Mouse (Mus musculus): Measurements from ENCODE around the gene Tm4sf19. TPM values are rescaled to one million over a fixed set of nuclear protein-coding genes. Genes with fewer than 3 reads are reported as not detected.
A peak's percentile ranks its signal among the peaks of the same experiment; 100 is the strongest.

Gene Tm4sf19
- polyA plus RNA-seq (2012; ENCODE audit: insufficient read depth, low replicate concordance) = 0.83 TPM in 1 of 2 replicates, not detected in the other

GRCm38 (mm10) chr16:32400267-32400666 is at the start of gene Tm4sf19:
Gene Tm4sf19, plus strand, starts transcription at chr16:32400506.
- Histone ChIP-seq H3K4me3 (replicated peaks) (peak within 1 kb of the TSS; percentile 74), H3K27me3 (replicated peaks) (no peaks in the 10 kb centered on the region), H3K9me3 (no peaks in the 10 kb centered on the region), H3K4me1 (peaks cover 57% of the 10 kb centered on the region), H3K36me3 (replicated peaks; ENCODE audit: low read length) (peaks cover 7% of the 10 kb centered on the region)
- TF ChIP-seq GATA1 (IDR thresholded peaks at IDR 0.05; ENCODE audit: borderline replicate concordance, low read length) (no peak), FLI1 (IDR thresholded peaks at IDR 0.05; ENCODE audit: low read length) (no peak)

- no peak for TF ChIP-seq FLI1 (IDR thresholded peaks at IDR 0.05; ENCODE audit: low read length)
- TF ChIP-seq GATA1 (IDR thresholded peaks at IDR 0.05; ENCODE audit: borderline replicate concordance, low read length) = no peak
- no peaks in the 10 kb centered on the region for H3K9me3 ChIP-seq
- H3K4me1 ChIP-seq = peaks cover 16% of the 10 kb centered on the region
- peaks cover 43% of the 10 kb centered on the region for H3K36me3 ChIP-seq (replicated peaks; ENCODE audit: low read length)
- H3K4me3 ChIP-seq (replicated peaks) = peak overlapping the region; percentile 30
- H3K27me3 ChIP-seq (replicated peaks) = no peaks in the 10 kb centered on the region
Measured at GRCm38 (mm10) chr16:32350776-32351175, 49.5 kb upstream of the Tm4sf19 start.

DNA sequence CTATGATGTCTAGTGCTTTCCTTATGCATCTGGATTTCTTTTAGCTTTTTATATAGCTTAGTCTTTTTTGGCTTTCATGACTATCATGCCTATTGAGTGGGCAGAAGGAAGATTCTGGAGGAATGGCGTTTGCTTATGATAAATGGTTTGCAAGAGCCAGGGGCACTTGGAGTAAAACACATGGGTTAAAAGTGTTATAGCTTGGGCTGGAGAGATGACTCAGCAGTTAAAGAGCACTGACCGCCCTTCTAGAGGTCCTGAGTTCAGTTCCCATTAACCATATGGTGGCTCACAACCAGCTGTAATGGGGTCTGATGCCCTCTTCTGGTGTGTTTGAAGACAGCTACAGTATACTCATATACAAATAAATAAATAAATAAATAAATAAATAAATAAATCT is 36.8 kb upstream of the Tm4sf19 start:
- Histone ChIP-seq H3K9me3 (no peaks in the 10 kb centered on the region), H3K36me3 (replicated peaks; ENCODE audit: low read length) (peaks cover 62% of the 10 kb centered on the region), H3K4me1 (no peaks in the 10 kb centered on the region; the same call in 1 of the 2 replicates), H3K27me3 (replicated peaks) (no peaks in the 10 kb centered on the region), H3K4me3 (replicated peaks) (no peak overlapping the region)
- no peak for TF ChIP-seq FLI1 (IDR thresholded peaks at IDR 0.05; ENCODE audit: low read length)
- TF ChIP-seq GATA1 (IDR thresholded peaks at IDR 0.05; ENCODE audit: borderline replicate concordance, low read length) = no peak

DNA sequence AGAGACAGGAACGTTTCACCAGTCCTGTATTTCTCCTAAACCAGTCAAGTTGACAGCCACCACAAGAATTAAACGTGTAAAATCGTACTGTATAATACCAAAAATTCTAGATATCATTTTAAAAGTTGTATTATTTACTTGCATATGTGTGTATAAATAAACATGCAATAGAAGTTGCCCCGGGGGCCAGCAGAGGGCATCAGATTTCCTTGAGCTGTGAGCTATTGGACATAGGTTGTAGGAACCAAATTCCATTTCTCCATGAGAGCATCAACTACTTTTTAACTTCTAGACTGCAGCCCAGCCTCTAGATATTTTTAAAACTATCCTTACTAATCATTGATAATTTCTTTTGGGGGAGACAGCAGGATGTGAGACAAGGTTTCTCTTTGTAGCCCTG is 29.0 kb upstream of the Tm4sf19 start:
- no peak overlapping the region for H3K4me3 ChIP-seq (replicated peaks)
- peaks cover 9% of the 10 kb centered on the region for H3K4me1 ChIP-seq
- peaks cover 70% of the 10 kb centered on the region for H3K36me3 ChIP-seq (replicated peaks; ENCODE audit: low read length)
- no peak for TF ChIP-seq GATA1 (IDR thresholded peaks at IDR 0.05; ENCODE audit: borderline replicate concordance, low read length)
- TF ChIP-seq FLI1 (IDR thresholded peaks at IDR 0.05; ENCODE audit: low read length) = no peak
- no peaks in the 10 kb centered on the region for H3K9me3 ChIP-seq
- no peaks in the 10 kb centered on the region for H3K27me3 ChIP-seq (replicated peaks)

DNA sequence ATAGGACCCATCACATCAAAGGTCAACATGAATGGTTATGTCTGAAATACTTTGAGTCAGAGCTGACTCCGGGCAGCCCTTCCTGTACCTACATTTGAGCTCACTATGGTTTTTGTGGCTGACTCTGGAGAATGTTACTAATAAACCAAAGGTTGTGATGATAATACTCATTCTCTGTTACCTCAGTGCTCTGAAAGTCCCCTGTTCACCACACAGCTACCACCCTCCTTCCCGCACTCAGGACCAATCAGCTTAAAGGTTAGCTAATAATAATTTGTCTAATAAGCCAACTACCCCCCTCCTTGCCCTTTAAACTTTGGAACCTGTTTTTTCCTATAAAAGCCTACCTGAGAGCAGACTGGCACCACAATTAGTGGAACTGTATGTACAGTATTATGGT is 20.7 kb upstream of the Tm4sf19 start:
- Histone ChIP-seq H3K36me3 (replicated peaks; ENCODE audit: low read length) (peaks cover 91% of the 10 kb centered on the region), H3K27me3 (replicated peaks) (no peaks in the 10 kb centered on the region), H3K4me3 (replicated peaks) (no peak overlapping the region), H3K9me3 (no peaks in the 10 kb centered on the region), H3K4me1 (peaks cover 12% of the 10 kb centered on the region; the same call in 1 of the 2 replicates)
- TF ChIP-seq GATA1 (IDR thresholded peaks at IDR 0.05; ENCODE audit: borderline replicate concordance, low read length) = no peak
- TF ChIP-seq FLI1 (IDR thresholded peaks at IDR 0.05; ENCODE audit: low read length) = no peak

DNA sequence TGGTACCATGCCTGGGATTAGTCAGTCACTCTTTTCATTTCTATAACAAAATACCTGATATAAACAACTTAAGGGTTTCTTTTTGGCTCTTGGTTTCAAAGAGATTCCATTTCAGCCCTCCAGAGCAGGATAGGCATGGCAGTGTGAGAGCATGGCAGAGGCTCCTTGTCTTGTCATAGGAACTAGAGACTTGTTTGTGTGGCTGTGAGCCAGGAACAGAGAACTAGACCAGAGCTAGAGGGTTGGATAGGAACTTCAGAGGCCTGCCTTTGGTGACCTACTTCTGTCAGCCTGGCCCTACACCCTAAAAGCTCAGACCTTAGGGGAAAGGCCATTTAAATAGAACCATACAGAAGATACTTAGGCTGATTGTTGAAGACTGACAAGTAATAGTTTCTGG is 17.4 kb upstream of the Tm4sf19 start:
- H3K36me3 ChIP-seq (replicated peaks; ENCODE audit: low read length) = peaks cover 91% of the 10 kb centered on the region
- TF ChIP-seq GATA1 (IDR thresholded peaks at IDR 0.05; ENCODE audit: borderline replicate concordance, low read length) (no peak), FLI1 (IDR thresholded peaks at IDR 0.05; ENCODE audit: low read length) (no peak)

GRCm38 (mm10) chr16:32384885-32385284 is 15.4 kb upstream of the Tm4sf19 start:
- Histone ChIP-seq H3K9me3 (no peaks in the 10 kb centered on the region), H3K27me3 (replicated peaks) (no peaks in the 10 kb centered on the region), H3K4me1 (peaks cover 4% of the 10 kb centered on the region; the same call in 1 of the 2 replicates), H3K4me3 (replicated peaks) (no peak overlapping the region), H3K36me3 (replicated peaks; ENCODE audit: low read length) (peaks cover 85% of the 10 kb centered on the region)
- TF ChIP-seq GATA1 (IDR thresholded peaks at IDR 0.05; ENCODE audit: borderline replicate concordance, low read length) (no peak), FLI1 (IDR thresholded peaks at IDR 0.05; ENCODE audit: low read length) (no peak)

More for the DNA sequence above, 17.4 kb upstream of the Tm4sf19 start:
- Histone ChIP-seq H3K9me3 (no peaks in the 10 kb centered on the region), H3K27me3 (replicated peaks) (no peaks in the 10 kb centered on the region), H3K4me3 (replicated peaks) (no peak overlapping the region), H3K4me1 (peaks cover 16% of the 10 kb centered on the region; the same call in 1 of the 2 replicates)

DNA sequence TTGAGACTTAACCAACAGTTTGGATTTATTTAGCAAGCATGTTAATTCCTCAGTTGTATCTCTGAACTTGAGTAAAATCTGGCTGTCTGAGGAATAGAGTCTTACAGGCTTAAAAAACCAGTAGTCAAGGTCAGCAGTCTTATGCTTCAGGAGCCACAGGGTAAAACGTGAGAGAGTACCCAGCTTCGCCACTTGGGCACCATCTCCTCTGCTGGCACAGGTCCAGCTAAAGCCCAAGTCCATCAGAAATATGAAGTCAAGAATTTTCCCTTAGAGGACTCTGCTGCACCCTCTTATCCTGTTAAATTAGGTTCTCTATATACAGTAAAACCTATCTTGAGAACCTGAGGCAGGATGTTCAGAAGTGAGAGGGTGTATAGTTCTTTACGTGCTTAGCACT is 13.5 kb upstream of the Tm4sf19 start:
- H3K4me1 ChIP-seq = peaks cover 12% of the 10 kb centered on the region

DNA sequence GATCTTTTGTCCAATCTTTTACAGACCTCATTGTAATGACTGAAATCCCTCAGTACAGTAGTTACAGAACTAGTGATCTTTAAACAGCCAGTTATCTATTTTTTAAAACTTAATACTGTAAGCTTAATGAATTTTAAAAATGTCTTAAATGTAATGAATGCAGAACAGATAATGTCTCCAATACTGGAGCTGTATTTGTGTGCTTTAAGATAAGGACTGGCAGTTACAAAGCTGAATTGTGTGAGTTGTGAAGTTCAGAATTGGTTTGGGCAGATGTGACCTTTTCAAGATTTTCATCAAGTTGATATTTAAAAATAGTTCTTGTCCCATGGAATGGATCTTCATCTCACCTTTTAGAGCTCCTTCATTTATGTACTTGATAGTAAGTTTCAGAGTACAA is 11.3 kb upstream of the Tm4sf19 start:
- no peaks in the 10 kb centered on the region for H3K27me3 ChIP-seq (replicated peaks)
- TF ChIP-seq FLI1 (IDR thresholded peaks at IDR 0.05; ENCODE audit: low read length) (no peak), GATA1 (IDR thresholded peaks at IDR 0.05; ENCODE audit: borderline replicate concordance, low read length) (no peak)
- no peaks in the 10 kb centered on the region for H3K9me3 ChIP-seq
- H3K4me3 ChIP-seq (replicated peaks) = no peak overlapping the region
- peaks cover 12% of the 10 kb centered on the region for H3K4me1 ChIP-seq
- H3K36me3 ChIP-seq (replicated peaks; ENCODE audit: low read length) = peaks cover 75% of the 10 kb centered on the region

More for the DNA sequence above, 13.5 kb upstream of the Tm4sf19 start:
- TF ChIP-seq FLI1 (IDR thresholded peaks at IDR 0.05; ENCODE audit: low read length) (no peak), GATA1 (IDR thresholded peaks at IDR 0.05; ENCODE audit: borderline replicate concordance, low read length) (no peak)
- H3K27me3 ChIP-seq (replicated peaks) = no peaks in the 10 kb centered on the region
- H3K9me3 ChIP-seq = no peaks in the 10 kb centered on the region
- peaks cover 83% of the 10 kb centered on the region for H3K36me3 ChIP-seq (replicated peaks; ENCODE audit: low read length)
- no peak overlapping the region for H3K4me3 ChIP-seq (replicated peaks)

DNA sequence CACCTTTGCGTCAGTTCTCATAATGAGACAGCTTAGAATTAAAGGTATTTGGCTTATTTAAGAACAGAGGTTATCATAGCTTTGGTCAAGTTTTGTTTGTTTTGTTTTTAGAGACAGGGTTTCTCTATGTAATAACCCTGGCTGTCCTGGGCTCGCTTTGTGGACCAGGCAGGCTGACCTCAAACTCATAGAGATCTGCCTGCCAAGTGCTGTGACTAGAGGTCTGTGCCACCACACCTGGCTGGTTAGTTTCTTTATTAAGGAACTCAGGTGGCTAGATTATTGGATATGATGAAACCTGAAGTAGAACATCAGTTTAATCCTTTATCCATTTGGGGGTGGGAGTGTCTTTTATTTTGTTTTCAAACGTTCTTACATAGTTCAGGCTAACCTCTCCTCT is 10.5 kb upstream of the Tm4sf19 start:
- Histone ChIP-seq H3K4me3 (replicated peaks) (no peak overlapping the region), H3K36me3 (replicated peaks; ENCODE audit: low read length) (peaks cover 67% of the 10 kb centered on the region)
- no peak for TF ChIP-seq FLI1 (IDR thresholded peaks at IDR 0.05; ENCODE audit: low read length)
- no peak for TF ChIP-seq GATA1 (IDR thresholded peaks at IDR 0.05; ENCODE audit: borderline replicate concordance, low read length)

DNA sequence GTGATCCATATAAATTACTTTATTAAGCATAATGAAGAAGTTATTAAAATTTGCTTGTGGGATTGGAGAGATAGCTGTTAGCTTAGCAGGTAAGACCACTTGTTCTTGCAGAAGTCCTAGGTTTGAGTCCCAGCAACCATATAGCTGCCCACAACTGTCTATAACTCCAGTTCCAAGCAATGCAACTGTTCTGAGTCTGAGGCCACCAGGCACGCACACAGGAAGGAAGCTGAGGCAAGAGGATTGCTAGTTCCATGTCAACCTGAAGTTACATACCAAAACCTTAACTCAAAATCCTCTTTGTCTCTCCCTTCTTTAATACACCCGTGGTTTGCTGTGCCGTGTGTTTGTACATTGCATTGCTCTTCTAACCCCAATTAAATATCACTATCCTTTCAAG is 9.4 kb upstream of the Tm4sf19 start:
- Histone ChIP-seq H3K27me3 (replicated peaks) (no peaks in the 10 kb centered on the region), H3K4me1 (peaks cover 21% of the 10 kb centered on the region), H3K4me3 (replicated peaks) (no peak overlapping the region), H3K9me3 (no peaks in the 10 kb centered on the region), H3K36me3 (replicated peaks; ENCODE audit: low read length) (peaks cover 57% of the 10 kb centered on the region)
- TF ChIP-seq FLI1 (IDR thresholded peaks at IDR 0.05; ENCODE audit: low read length) = no peak
- no peak for TF ChIP-seq GATA1 (IDR thresholded peaks at IDR 0.05; ENCODE audit: borderline replicate concordance, low read length)

More for the DNA sequence above, 10.5 kb upstream of the Tm4sf19 start:
- peaks cover 12% of the 10 kb centered on the region for H3K4me1 ChIP-seq
- no peaks in the 10 kb centered on the region for H3K9me3 ChIP-seq
- no peaks in the 10 kb centered on the region for H3K27me3 ChIP-seq (replicated peaks)

Measured in megakaryocyte, embryonic 14.5 days (primary cell).